Comparison of ENCODE assay signal across 10 mouse cellular contexts in genomic region chr19:6260428-6260827, GRCm38 (mm10). TPM values are rescaled to one million over a fixed set of nuclear protein-coding genes. Genes with fewer than 3 reads are reported as not detected.
DNase-seq lines count a peak whose midpoint lies in the region; ATAC-seq and TF ChIP-seq lines count a peak whose summit lies in the region.
"Had no signal": no experiment of that assay in that cellular context is flagged by ENCODE, and none has a peak within 500 bp of the region (broad histone marks: within the 10 kb centered on the region; RNA-seq: fewer than 3 reads in every experiment).

No protein-coding gene starts in this region.

- H3K4me2 ChIP-seq in liver, embryonic 11.5 days, result no peak overlapping the region
- H3K4me2 ChIP-seq: limb, embryonic 13.5 days had no signal

- H3K4me1 ChIP-seq in liver, adult 2 months (ENCODE audit: control insufficient read depth, insufficient read depth, low read length), result peaks cover 11% of the 10 kb centered on the region
- H3K4me1 ChIP-seq in liver, embryonic 11.5 days (replicated peaks; ENCODE audit: control insufficient read depth, insufficient read depth, low read length), result no peaks in the 10 kb centered on the region
- H3K4me1 ChIP-seq in embryonic fibroblast, embryonic 13.5 days (ENCODE audit: control insufficient read depth, insufficient read depth, low read length), result no peaks in the 10 kb centered on the region
- H3K4me1 ChIP-seq: limb, embryonic 13.5 days had no signal

- H3K79me2 ChIP-seq in liver, adult 2 months (ENCODE audit: control insufficient read depth, insufficient read depth, low read length), result peaks cover 9% of the 10 kb centered on the region; the same call in 1 of the 2 replicates

- H3K9me3 ChIP-seq in liver, embryonic 11.5 days (ENCODE audit: control insufficient read depth, low read length), result peaks cover 2% of the 10 kb centered on the region; the same call in 1 of the 2 replicates

- no peak for TF ChIP-seq POLR2A in liver, adult 2 months (IDR thresholded peaks at IDR 0.05; ENCODE audit: extremely low read depth, insufficient read depth, low read length)
- TF ChIP-seq POLR2A in embryonic fibroblast, embryonic 13.5 days (IDR thresholded peaks at IDR 0.05; ENCODE audit: low read depth, low read length), result no peak

- H3K36me3 ChIP-seq in liver, adult 2 months (ENCODE audit: control insufficient read depth, insufficient read depth, low read length), result peaks cover 11% of the 10 kb centered on the region
- peaks cover 23% of the 10 kb centered on the region for H3K36me3 ChIP-seq in liver, embryonic 11.5 days (ENCODE audit: control insufficient read depth, insufficient read depth, low read length)
- H3K36me3 ChIP-seq in splenic B cell, adult 2 months (ENCODE audit: control insufficient read depth, insufficient read depth, low read length, poor library complexity, severe bottlenecking), result peaks cover 8% of the 10 kb centered on the region

- no peaks in the 10 kb centered on the region for H3K27me3 ChIP-seq in liver, adult 2 months (ENCODE audit: control insufficient read depth, insufficient read depth, low read length)
- H3K27me3 ChIP-seq in liver, embryonic 11.5 days (replicated peaks; ENCODE audit: control insufficient read depth, insufficient read depth, low read length), result no peaks in the 10 kb centered on the region
- no peaks in the 10 kb centered on the region for H3K27me3 ChIP-seq in splenic B cell, adult 2 months (ENCODE audit: control insufficient read depth, insufficient read depth, low read length, poor library complexity, severe bottlenecking)
- H3K27me3 ChIP-seq: limb, embryonic 13.5 days had no signal

- DNase-seq in cerebellum, adult 9-11 months, result peak; percentile 61
- DNase-seq in cerebellum, adult 11 months, result no peak
- no peak for DNase-seq in liver, adult 2 months (ENCODE audit: extremely low read depth, low read depth, low spot score)
- DNase-seq in liver, embryonic 11.5 days (ENCODE audit: low spot score), result no peak
- DNase-seq in splenic B cell, adult 2 months (ENCODE audit: low read depth, low spot score), result peak; percentile 71
- DNase-seq in right cerebral cortex, adult 18-20 months, result no peak
- DNase-seq in spleen, postnatal 4 days (ENCODE audit: low spot score in 2 of 2), result no peak

- no peak overlapping the region for H3K27ac ChIP-seq in liver, adult 2 months (replicated peaks; ENCODE audit: insufficient read depth, low read depth, low read length)
- H3K27ac ChIP-seq in liver, embryonic 11.5 days (ENCODE audit: low read depth, low read length), result no peak overlapping the region
- no peak overlapping the region for H3K27ac ChIP-seq in embryonic fibroblast, embryonic 13.5 days (ENCODE audit: insufficient read depth, low read length)
- H3K27ac ChIP-seq: limb, embryonic 13.5 days had no signal

- no peak overlapping the region for H3K9ac ChIP-seq in liver, adult 2 months (ENCODE audit: low read depth, low read length)
- H3K9ac ChIP-seq in liver, embryonic 11.5 days (ENCODE audit: low read depth, low read length), result no peak overlapping the region
- H3K9ac ChIP-seq: limb, embryonic 13.5 days had no signal

- no peak overlapping the region for H3K4me3 ChIP-seq in liver, adult 2 months (ENCODE audit: insufficient read depth, low read depth, low read length)
- H3K4me3 ChIP-seq in liver, embryonic 11.5 days (ENCODE audit: low read depth, low read length), result no peak overlapping the region
- no peak overlapping the region for H3K4me3 ChIP-seq in embryonic fibroblast, embryonic 13.5 days (ENCODE audit: insufficient read depth, low read length)
- H3K4me3 ChIP-seq: limb, embryonic 13.5 days had no signal

- ATAC-seq in liver, embryonic 11.5 days (replicated peaks; ENCODE audit: low FRiP score), result no peak

- TF ChIP-seq CTCF in liver, adult 2 months (IDR thresholded peaks at IDR 0.05; ENCODE audit: low read depth, low read length), result peak; percentile 57
- TF ChIP-seq CTCF in embryonic fibroblast, embryonic 13.5 days (IDR thresholded peaks at IDR 0.05; ENCODE audit: borderline replicate concordance, insufficient read depth, low read length), result 0 out of 2 replicates have a peak, but pooled peaks have one; percentile 14

- WGBS in liver, adult 2 months, result 87% methylated on average over 2 of the region's 2 CpGs
- 77% methylated on average over 2 of the region's 2 CpGs for WGBS in liver, embryonic 11.5 days

RNA-seq across cellular contexts. Expression of gene Ehd1, which starts 16.1 kb away (rescaled TPM):
- total RNA-seq in liver, adult 2 months (2014; rRNA removed), result 25.3 and 29.7 TPM in 2 replicates
- 140 and 154 TPM in 2 replicates for polyA plus RNA-seq in liver, adult 2 months (2012; rRNA removed)
- polyA plus RNA-seq in liver, embryonic 11.5 days (2014; fragmentation: Nextera tagmentation; extraction: Ambion mirVana), result 96.5 and 105 TPM in 2 replicates
- 72.9 and 96.4 TPM in 2 replicates for polyA plus RNA-seq in embryonic fibroblast, embryonic 13.5 days (2011; ENCODE audit: insufficient read length, low read depth, missing spikeins)

RNA-seq across cellular contexts. Expression of gene Atg2a, which starts 19.0 kb away (rescaled TPM):
- total RNA-seq in liver, adult 2 months (2014; rRNA removed), result 9.1 and 16.0 TPM in 2 replicates
- polyA plus RNA-seq in liver, adult 2 months (2012; rRNA removed), result 26.8 and 32.3 TPM in 2 replicates
- 10.4 and 13.5 TPM in 2 replicates for polyA plus RNA-seq in liver, embryonic 11.5 days (2014; fragmentation: Nextera tagmentation; extraction: Ambion mirVana)
- 13.0 and 14.3 TPM in 2 replicates for polyA plus RNA-seq in embryonic fibroblast, embryonic 13.5 days (2011; ENCODE audit: insufficient read length, low read depth, missing spikeins)

RNA-seq across cellular contexts. Expression of gene Ppp2r5b, which starts 24.8 kb away (rescaled TPM):
- total RNA-seq in liver, adult 2 months (2014; rRNA removed), result 3.2 and 3.3 TPM in 2 replicates
- 12.5 and 14.5 TPM in 2 replicates for polyA plus RNA-seq in liver, adult 2 months (2012; rRNA removed)
- polyA plus RNA-seq in liver, embryonic 11.5 days (2014; fragmentation: Nextera tagmentation; extraction: Ambion mirVana), result 10.5 and 12.0 TPM in 2 replicates
- polyA plus RNA-seq in embryonic fibroblast, embryonic 13.5 days (2011; ENCODE audit: insufficient read length, low read depth, missing spikeins), result 26.0 and 33.0 TPM in 2 replicates

RNA-seq across cellular contexts. Expression of gene Gpha2, which starts 34.2 kb away (rescaled TPM):
- total RNA-seq in liver, adult 2 months (2014; rRNA removed), result 0.27 and 0.28 TPM in 2 replicates
- not detected in 2 replicates for polyA plus RNA-seq in liver, adult 2 months (2012; rRNA removed)
- 0.70 TPM in 1 of 2 replicates, not detected in the other for polyA plus RNA-seq in liver, embryonic 11.5 days (2014; fragmentation: Nextera tagmentation; extraction: Ambion mirVana)
- polyA plus RNA-seq in embryonic fibroblast, embryonic 13.5 days (2011; ENCODE audit: insufficient read length, low read depth, missing spikeins), result not detected in 2 replicates
- polyA plus RNA-seq: neural tube, embryonic 14.5 days had no signal

RNA-seq across cellular contexts. Expression of gene Cdc42bpg, which starts 45.8 kb away (rescaled TPM):
- 3.1 and 4.6 TPM in 2 replicates for total RNA-seq in liver, adult 2 months (2014; rRNA removed)
- polyA plus RNA-seq in liver, adult 2 months (2012; rRNA removed), result 6.7 and 7.3 TPM in 2 replicates
- polyA plus RNA-seq in liver, embryonic 11.5 days (2014; fragmentation: Nextera tagmentation; extraction: Ambion mirVana), result 0.26 and 1.2 TPM in 2 replicates
- 17.0 and 18.6 TPM in 2 replicates for polyA plus RNA-seq in embryonic fibroblast, embryonic 13.5 days (2011; ENCODE audit: insufficient read length, low read depth, missing spikeins)

Comparison
In these comparisons a context has a peak if more than half of its experiments do, and no peak if none do; other contexts are left out.
1. DNase-seq: peak in cerebellum, adult 9-11 months (single experiment) and splenic B cell, adult 2 months (single experiment); none in cerebellum, adult 11 months (single experiment), liver, adult 2 months (single experiment), liver, embryonic 11.5 days (single experiment), right cerebral cortex, adult 18-20 months (single experiment) and spleen, postnatal 4 days (0 of 2).